Mouse (Mus musculus): ENCODE data around the gene Tlr9. TPM values are rescaled to one million over a fixed set of nuclear protein-coding genes. Genes with fewer than 3 reads are reported as not detected.

Tlr9 gene
- polyA plus RNA-seq, 1 experiment = 3.8 TPM

- no peaks in the 10 kb centered on the region for H3K27me3 ChIP-seq (ENCODE audit: control insufficient read depth, insufficient read depth, low read length)
- WGBS = 60% methylated on average over 4 of the region's 4 CpGs
- no peak overlapping the region for H3K27ac ChIP-seq (ENCODE audit: insufficient read depth, low read depth, low read length)
- no peaks in the 10 kb centered on the region for H3K36me3 ChIP-seq (ENCODE audit: control insufficient read depth, insufficient read depth, low read length)
- TF ChIP-seq POLR2A (IDR thresholded peaks at IDR 0.05; ENCODE audit: low read depth, low read length) = no peak
- TF ChIP-seq CTCF (IDR thresholded peaks at IDR 0.05; ENCODE audit: extremely low read depth, insufficient read length, insufficient replicate concordance, low read depth, low read length) = no peak
- peaks cover 30% of the 10 kb centered on the region for H3K4me1 ChIP-seq (ENCODE audit: control insufficient read depth, insufficient read depth, insufficient read length, low read length)
- no peak overlapping the region for H3K4me3 ChIP-seq (ENCODE audit: low read depth, low read length)
Observed at GRCm38 (mm10) chr9:106273791-106274190, 51.4 kb downstream of the Tlr9 start.

DNA sequence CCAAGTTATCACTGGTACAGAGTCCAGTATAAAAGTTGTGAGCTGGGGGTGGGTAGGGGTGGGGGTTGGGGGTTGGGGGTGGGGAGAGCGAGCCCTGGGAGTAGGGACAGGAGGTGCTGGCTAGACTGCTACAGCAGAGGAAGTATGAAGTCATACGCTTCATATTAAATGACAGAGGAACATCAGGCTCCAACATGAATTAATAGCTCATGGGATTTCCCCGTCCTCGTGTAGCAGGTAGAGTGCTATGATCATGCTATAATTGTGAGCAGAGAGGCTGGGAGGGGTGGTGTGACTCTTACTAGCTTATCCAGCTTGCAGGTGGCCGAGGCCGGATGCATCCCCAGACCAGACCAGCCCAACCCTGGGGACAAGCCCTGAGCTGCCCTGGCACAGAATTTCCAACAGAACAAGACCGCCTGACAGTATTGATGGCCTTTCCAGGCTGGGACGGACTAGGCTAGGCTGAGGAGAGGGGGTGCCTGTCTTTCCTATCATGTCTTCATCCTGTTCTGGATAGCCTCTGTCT, 52.3 kb downstream of the Tlr9 start:
- TF ChIP-seq POLR2A (IDR thresholded peaks at IDR 0.05; ENCODE audit: low read depth, low read length) (no peak), CTCF (IDR thresholded peaks at IDR 0.05; ENCODE audit: extremely low read depth, insufficient read length, insufficient replicate concordance, low read depth, low read length) (no peak)

GRCm38 (mm10) chr9:106275806-106276205, 53.4 kb downstream of the Tlr9 start:
- Histone ChIP-seq H3K4me1 (ENCODE audit: control insufficient read depth, insufficient read depth, insufficient read length, low read length) (peaks cover 19% of the 10 kb centered on the region), H3K27ac (ENCODE audit: insufficient read depth, low read depth, low read length) (no peak overlapping the region), H3K4me3 (ENCODE audit: low read depth, low read length) (no peak overlapping the region), H3K27me3 (ENCODE audit: control insufficient read depth, insufficient read depth, low read length) (no peaks in the 10 kb centered on the region), H3K36me3 (ENCODE audit: control insufficient read depth, insufficient read depth, low read length) (no peaks in the 10 kb centered on the region)
- WGBS = 38% methylated on average over 1 of the region's 1 CpGs
- TF ChIP-seq POLR2A (IDR thresholded peaks at IDR 0.05; ENCODE audit: low read depth, low read length) (no peak), CTCF (IDR thresholded peaks at IDR 0.05; ENCODE audit: extremely low read depth, insufficient read length, insufficient replicate concordance, low read depth, low read length) (no peak)

More for the DNA sequence above, 52.3 kb downstream of the Tlr9 start:
- Histone ChIP-seq H3K27ac (ENCODE audit: insufficient read depth, low read depth, low read length) (no peak overlapping the region), H3K36me3 (ENCODE audit: control insufficient read depth, insufficient read depth, low read length) (no peaks in the 10 kb centered on the region), H3K27me3 (ENCODE audit: control insufficient read depth, insufficient read depth, low read length) (no peaks in the 10 kb centered on the region), H3K4me1 (ENCODE audit: control insufficient read depth, insufficient read depth, insufficient read length, low read length) (peaks cover 25% of the 10 kb centered on the region), H3K4me3 (ENCODE audit: low read depth, low read length) (no peak overlapping the region)
- 78% methylated on average over 8 of the region's 8 CpGs for WGBS

Other genes with a start within 250 kb of the Tlr9 start
- 8.5 and 25.0 TPM in 2 replicates for gene Col6a4, start 125.8 kb upstream of the Tlr9 start, polyA plus RNA-seq (2012; rRNA removed)
- 11.7 and 20.9 TPM in 2 replicates for gene Glyctk, start 64.5 kb upstream of the Tlr9 start, polyA plus RNA-seq (2012; rRNA removed)
- 16.9 and 33.1 TPM in 2 replicates for gene Wdr82, start 51.7 kb upstream of the Tlr9 start, polyA plus RNA-seq (2012; rRNA removed)
- gene Ppm1m, start 22.9 kb upstream of the Tlr9 start, polyA plus RNA-seq (2012; rRNA removed) = 10.7 and 14.9 TPM in 2 replicates
- gene Twf2, start 19.5 kb upstream of the Tlr9 start, polyA plus RNA-seq (2012; rRNA removed) = 13.7 and 21.2 TPM in 2 replicates
- gene Alas1, start 26.1 kb downstream of the Tlr9 start, polyA plus RNA-seq (2012; rRNA removed) = 117 and 156 TPM in 2 replicates
- 6.5 and 14.9 TPM in 2 replicates for gene Poc1a, start 58.5 kb downstream of the Tlr9 start, polyA plus RNA-seq (2012; rRNA removed)
- 15.9 and 20.0 TPM in 2 replicates for gene Dusp7, start 146.0 kb downstream of the Tlr9 start, polyA plus RNA-seq (2012; rRNA removed)
- 259 and 390 TPM in 2 replicates for gene Rpl29, start 206.9 kb downstream of the Tlr9 start, polyA plus RNA-seq (2012; rRNA removed)
- gene Acy1, start 215.7 kb downstream of the Tlr9 start, polyA plus RNA-seq (2012; rRNA removed) = 45.3 and 120 TPM in 2 replicates
- gene Abhd14b, start 224.9 kb downstream of the Tlr9 start, polyA plus RNA-seq (2012; rRNA removed) = 40.3 and 53.1 TPM in 2 replicates
- 17.2 and 28.9 TPM in 2 replicates for gene Abhd14a, start 225.1 kb downstream of the Tlr9 start, polyA plus RNA-seq (2012; rRNA removed)
- gene Pcbp4, start 230.7 kb downstream of the Tlr9 start, polyA plus RNA-seq (2012; rRNA removed) = 20.4 and 21.1 TPM in 2 replicates
- gene Gpr62, start 243.3 kb downstream of the Tlr9 start, polyA plus RNA-seq (2012; rRNA removed) = 0.09 and 0.39 TPM in 2 replicates

Data from small intestine, adult 2 months (tissue).